Mouse (Mus musculus) heart, adult 2 months (tissue): ENCODE measurements around the gene Ccdc169.

Experiments used
- CTCF ChIP-seq: fragments of 200-600 bp; IDR thresholded peaks from 2 replicates; pipeline ENCODE4 v1.8.1; 2022; ENCODE audit warnings: antibody characterized with exemption, mild to moderate bottlenecking, moderate library complexity
- POLR2A ChIP-seq: fragments of 200-500 bp; IDR thresholded peaks from 2 replicates; pipeline ENCODE4 v1.6.1; 2011; ENCODE audit warnings: mild to moderate bottlenecking, low read depth, low read length, control low read depth; ENCODE audit not compliant: insufficient read depth

- TF ChIP-seq CTCF (no peak), POLR2A (no peak)
These were observed 14.1 kb upstream of the Ccdc169 start for GRCm38 (mm10) chr3:55123064-55123463.
